Mouse (Mus musculus) spleen, adult 2 months (tissue): ENCODE results near the gene Thsd7a.

Experiments used
- CTCF ChIP-seq: fragments of 200-500 bp; IDR thresholded peaks from 2 replicates; pipeline ENCODE4 v1.5.1; 2011; ENCODE audit warnings: mild to moderate bottlenecking, inconsistent platforms; ENCODE audit not compliant: insufficient read depth, insufficient read length, insufficient replicate concordance; ENCODE audit errors: extremely low read depth
- POLR2A ChIP-seq: fragments of 200-500 bp; IDR thresholded peaks from 2 replicates; pipeline ENCODE4 v1.6.1; 2011; ENCODE audit warnings: low read depth, low read length, inconsistent platforms

DNA sequence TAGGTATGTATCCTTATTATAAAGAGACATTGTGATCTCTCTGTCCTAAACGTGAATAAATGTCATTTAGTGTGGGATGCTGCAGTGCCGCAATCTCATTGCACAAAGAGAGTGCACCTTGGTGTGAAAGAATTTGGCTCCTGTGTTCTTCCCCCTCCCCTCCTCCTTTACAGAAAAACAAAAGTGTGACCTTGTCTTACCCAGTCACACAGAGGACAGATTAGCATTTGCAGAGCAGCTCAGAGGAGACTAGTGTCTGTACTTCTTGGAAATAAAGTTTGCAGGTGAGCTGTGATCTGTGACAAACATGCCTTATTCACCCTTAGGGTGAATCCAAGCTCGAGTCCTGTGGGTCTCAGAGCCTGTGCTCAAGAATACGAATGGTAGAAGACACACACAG lies 332.2 kb downstream of the Thsd7a start:
- no peak for TF ChIP-seq CTCF
- TF ChIP-seq POLR2A = no peak
